Mouse (Mus musculus) left cerebral cortex, postnatal 4 days (tissue): Measurements from ENCODE around the gene Swi5. TPM values are rescaled to one million over a fixed set of nuclear protein-coding genes. Genes with fewer than 3 reads are reported as not detected.

Experiments used
- DNase-seq: peaks from one replicate; pipeline ENCODE4 v3.0.0-alpha.2; 2022
- intact Hi-C: fragments of 180-260 bp; cut with DNase I; formaldehyde crosslinking; loops from one replicate; pipeline ENCODE4 v1.15.1; 2025
- total RNA-seq, 2 experiments: library from RNA; stranded (reverse); gene quantifications; 2 replicates each; pipeline ENCODE4 v1.2.3; 2021

The Swi5 gene
- total RNA-seq, 2 experiments from 2014 or later: 228 to 230 TPM

- DNase-seq: no peak
- intact Hi-C loops: no loop called here
These were observed 12.1 kb downstream of the Swi5 start for GRCm38 (mm10) chr2:32275823-32276222.

GRCm38 (mm10) chr2:32260635-32261034 lies 27.2 kb downstream of the Swi5 start:
- peak; percentile 38 for DNase-seq
- intact Hi-C loops: no loop called here

- intact Hi-C loops: no loop called here
- peak; percentile 86 for DNase-seq
These were observed 28.0 kb downstream of the Swi5 start, which contains the start of gene Uck1 for GRCm38 (mm10) chr2:32259657-32260417. Uck1 (minus strand) TSS chr2:32260159.

DNA sequence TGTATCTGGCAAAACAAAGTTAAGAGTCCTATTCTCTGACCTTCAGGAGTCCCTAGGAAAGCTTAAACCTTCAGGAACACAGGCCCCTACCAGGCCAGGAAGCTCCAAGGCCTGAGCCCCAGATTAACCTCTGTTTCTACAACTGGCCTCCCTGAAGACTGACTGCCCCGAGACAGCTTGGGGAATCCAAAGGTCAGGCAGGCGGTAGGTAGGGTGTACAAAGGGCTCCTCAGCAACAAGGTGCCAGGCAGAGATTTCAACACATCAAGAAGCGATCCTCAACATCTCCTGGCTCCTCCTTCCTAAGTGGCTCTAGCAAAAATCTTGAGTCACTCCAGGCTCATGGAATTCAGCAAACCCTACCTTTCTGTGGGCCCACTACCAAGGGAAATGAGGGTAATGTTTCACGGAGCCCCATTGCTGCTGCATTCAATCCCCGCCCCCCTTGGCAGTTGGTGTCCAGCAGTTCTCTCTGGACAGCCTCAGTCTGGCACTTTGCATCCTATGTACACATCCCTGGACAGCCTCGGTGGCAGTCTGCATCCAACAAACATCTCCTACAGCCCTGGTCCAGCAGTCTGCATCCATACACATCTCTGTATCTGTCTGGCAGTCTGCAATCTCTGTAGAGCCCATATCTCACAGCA lies 28.9 kb downstream of the Swi5 start:
- DNase-seq: no peak
- intact Hi-C loops: no loop called here

GRCm38 (mm10) chr2:32256273-32256672 lies 31.6 kb downstream of the Swi5 start:
- intact Hi-C loops: no loop called here

DNA sequence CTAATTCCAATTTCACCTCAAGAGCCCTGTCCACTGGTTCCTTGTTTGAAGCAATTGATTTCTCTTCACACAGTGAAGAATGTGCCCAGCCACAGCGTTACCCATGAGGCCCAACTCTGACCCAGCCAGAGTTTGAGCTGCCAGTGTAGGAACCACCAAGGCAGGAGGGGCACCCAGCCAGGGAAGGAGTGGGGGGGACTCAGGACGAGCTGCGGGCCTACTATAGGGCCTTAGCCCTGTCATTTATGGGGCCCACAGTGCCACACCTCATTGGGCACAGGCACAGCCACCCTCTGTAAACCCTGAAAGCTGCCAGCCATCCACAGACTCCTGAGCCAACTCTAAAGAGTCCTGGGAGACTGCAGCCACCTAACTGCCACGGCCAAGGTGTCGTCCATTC lies 33.3 kb downstream of the Swi5 start:
- intact Hi-C loops: no loop called here
- no peak for DNase-seq

More at GRCm38 (mm10) chr2:32256273-32256672, 31.6 kb downstream of the Swi5 start:
- no peak for DNase-seq

- DNase-seq: no peak
- intact Hi-C loops: no loop called here
These were observed 34.5 kb downstream of the Swi5 start for GRCm38 (mm10) chr2:32253352-32253751.

DNA sequence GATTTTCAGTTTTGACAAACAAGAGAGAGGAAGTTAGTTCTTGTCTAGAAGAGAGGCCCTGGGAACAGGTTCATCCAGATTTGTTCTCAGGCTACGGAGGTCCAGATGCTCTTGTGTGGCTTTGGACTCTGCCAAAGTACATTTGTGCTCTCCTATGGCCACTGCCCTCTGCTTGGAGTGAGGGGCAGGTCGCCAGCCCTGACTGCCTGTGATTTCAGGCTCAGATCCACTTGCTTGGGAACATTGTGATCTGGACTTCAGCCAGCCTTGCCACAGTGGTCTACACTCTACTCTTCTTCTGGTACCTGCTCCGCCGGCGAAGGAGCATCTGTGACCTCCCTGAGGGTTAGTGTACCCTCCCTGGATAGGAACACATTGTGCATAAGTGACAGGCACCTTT lies 35.2 kb downstream of the Swi5 start:
- no peak for DNase-seq
- intact Hi-C loops: no loop called here

GRCm38 (mm10) chr2:32251791-32252527 lies 35.9 kb downstream of the Swi5 start:
- no peak for DNase-seq
- intact Hi-C loops: no loop called here

- DNase-seq: no peak
- intact Hi-C loops: no loop called here
These were observed 39.2 kb downstream of the Swi5 start for GRCm38 (mm10) chr2:32248377-32249361.

GRCm38 (mm10) chr2:32246741-32247140 lies 41.1 kb downstream of the Swi5 start:
- no peak for DNase-seq
- intact Hi-C loops: no loop called here

DNA sequence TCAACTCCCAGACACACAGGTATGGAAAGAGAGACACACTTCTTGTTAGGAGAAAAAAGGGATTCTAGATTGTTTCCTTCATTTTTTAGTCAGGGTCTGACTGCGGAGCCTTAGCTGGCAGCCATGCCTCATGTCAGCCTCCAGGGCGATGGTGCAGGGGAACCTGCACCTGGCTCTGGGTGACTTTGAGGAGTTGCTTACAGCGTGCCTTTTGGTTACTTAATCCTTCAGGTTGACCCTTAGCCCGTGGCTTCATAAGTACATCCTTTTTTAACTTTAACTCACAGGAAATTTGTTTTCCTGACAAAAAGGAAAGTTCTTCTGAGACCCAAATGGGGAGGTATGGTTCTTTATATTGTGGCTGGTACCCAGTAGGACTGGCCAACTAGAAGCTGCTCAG lies 44.9 kb downstream of the Swi5 start:
- intact Hi-C loops: no loop called here
- no peak for DNase-seq

DNA sequence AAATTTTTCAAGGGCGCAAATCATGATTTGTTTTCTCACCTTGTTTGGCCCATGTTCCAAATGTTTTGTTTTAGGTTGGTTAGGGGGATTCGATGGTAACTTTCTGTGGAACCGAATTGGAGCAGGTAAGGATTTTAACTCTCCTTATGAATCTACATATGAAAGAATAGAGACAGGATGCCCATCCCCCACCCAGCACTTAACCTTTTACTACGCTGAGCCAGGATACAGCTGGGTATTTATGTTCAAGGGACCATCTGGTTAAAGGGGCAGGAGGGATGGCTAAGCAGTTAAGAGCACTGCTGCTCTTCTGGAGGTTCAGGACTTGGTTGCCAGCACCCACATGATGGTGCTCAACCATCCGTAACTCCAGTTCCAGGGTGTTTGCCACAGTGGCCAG lies 47.3 kb downstream of the Swi5 start:
- no peak for DNase-seq
- intact Hi-C loops: no loop called here

DNA sequence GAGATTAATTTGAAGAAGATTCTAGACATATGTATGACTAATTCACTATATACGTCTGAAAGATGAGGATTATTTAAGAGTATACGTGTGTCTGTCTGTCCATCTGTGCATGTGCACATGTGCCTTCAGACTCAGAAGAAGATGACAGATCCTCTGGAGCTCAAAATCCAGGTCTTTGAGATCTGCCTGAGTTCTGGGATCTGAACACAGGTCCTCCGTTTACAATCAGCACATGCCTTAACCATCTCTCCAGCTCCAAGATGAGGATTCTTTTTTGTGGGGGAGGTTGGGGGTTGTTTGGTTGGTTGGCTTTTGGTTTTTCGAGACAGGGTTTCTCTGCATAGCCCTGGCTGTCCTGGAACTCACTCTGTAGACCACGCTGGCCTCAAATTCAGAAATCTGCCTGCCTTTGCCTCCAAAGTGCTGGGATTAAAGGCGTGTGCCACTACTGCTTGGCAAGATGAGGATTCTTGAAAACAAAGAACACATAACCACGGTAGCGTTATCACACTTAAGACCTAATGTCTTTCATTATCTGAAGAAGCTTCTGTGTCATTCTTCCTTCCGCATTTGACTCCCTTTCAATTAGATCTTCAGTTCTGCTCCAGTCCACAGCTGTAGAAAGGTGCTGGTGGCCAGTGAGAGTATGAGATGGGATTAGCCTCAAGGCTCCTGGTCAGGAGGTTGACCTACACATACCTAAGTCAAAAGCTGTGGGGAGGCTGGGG lies 49.0 kb downstream of the Swi5 start:
- no peak for DNase-seq
- intact Hi-C loops: no loop called here

- intact Hi-C loops: no loop called here
- DNase-seq: no peak
These were observed 50.3 kb downstream of the Swi5 start for GRCm38 (mm10) chr2:32237571-32237970.

- intact Hi-C loops: no loop called here
- DNase-seq: peak; percentile 50
These were observed 51.0 kb downstream of the Swi5 start for GRCm38 (mm10) chr2:32236760-32237487.

- peak; percentile 93 for DNase-seq
- intact Hi-C loops: no loop called here
These were observed 51.8 kb downstream of the Swi5 start, which contains the start of gene Pomt1 for GRCm38 (mm10) chr2:32235886-32236759. Pomt1 (plus strand) TSS chr2:32236590.

GRCm38 (mm10) chr2:32235433-32235832 lies 52.4 kb downstream of the Swi5 start:
- intact Hi-C loops: no loop called here
- no peak for DNase-seq
